Mouse (Mus musculus) liver, embryonic 14.5 days (tissue): ENCODE measurements around the gene Scarb1. TPM values are rescaled to one million over a fixed set of nuclear protein-coding genes. Genes with fewer than 3 reads are reported as not detected.

Experiments
- ATAC-seq: fragments of 200-750 bp; cut with Nextera tagmentation; 2 replicates; pipeline ENCODE4 v1.8.0; 2017; ENCODE audit warnings: moderate number of reproducible peaks, mild to moderate bottlenecking, moderate library complexity; ENCODE audit not compliant: insufficient read depth
- DNase-seq, 3 experiments: peaks; one replicate each; pipeline ENCODE4 v3.0.0-alpha.2; 2012 to 2013; ENCODE audit warnings: low read depth in 3 of 3, low spot score in 3 of 3
- H3K27ac ChIP-seq: fragments of 300-500 bp; sonication (generic); 2 replicates; pipeline ENCODE4 v1.5.1; 2014; ENCODE audit warnings: moderate library complexity, mild to moderate bottlenecking, control low read depth, inconsistent platforms
- H3K27me3 ChIP-seq: fragments of 300-500 bp; sonication (generic); 2 replicates; pipeline ENCODE4 v1.6.1; 2014; ENCODE audit warnings: mild to moderate bottlenecking, low read length, moderate library complexity; ENCODE audit not compliant: control insufficient read depth, insufficient read depth
- H3K36me3 ChIP-seq: fragments of 300-500 bp; sonication (generic); replicated peaks from 2 replicates; pipeline ENCODE4 v1.6.1; 2014; ENCODE audit warnings: low read depth; ENCODE audit not compliant: control insufficient read depth, insufficient read depth
- H3K4me1 ChIP-seq, 2 experiments: fragments of 200-500 bp in 1 of 2; fragments of 300-500 bp in 1 of 2; sonication (generic) in 1 of 2; replicated peaks; 2 replicates each; pipeline ENCODE4 v1.6.1; 2012 to 2014; ENCODE audit warnings: antibody characterized with exemption in 1 of 2, inconsistent platforms in 1 of 2, low read length in 1 of 2; ENCODE audit not compliant: control insufficient read depth in 2 of 2, insufficient read depth in 2 of 2
- H3K4me2 ChIP-seq: fragments of 300-500 bp; sonication (generic); 2 replicates; pipeline ENCODE4 v1.6.1; 2014; ENCODE audit warnings: low read depth, mild to moderate bottlenecking, control low read depth, moderate library complexity
- H3K4me3 ChIP-seq, 2 experiments: fragments of 200-500 bp in 1 of 2; fragments of 300-500 bp in 1 of 2; sonication (generic) in 1 of 2; 2 replicates each; pipeline ENCODE4 v1.5.1; 2012 to 2014; ENCODE audit warnings: low read depth in 2 of 2, low read length in 2 of 2, mild to moderate bottlenecking in 2 of 2, control low read depth in 1 of 2, inconsistent platforms in 1 of 2, moderate library complexity in 1 of 2; ENCODE audit not compliant: insufficient read depth in 1 of 2
- H3K9ac ChIP-seq: fragments of 300-500 bp; sonication (generic); replicated peaks from 2 replicates; pipeline ENCODE4 v1.6.1; 2014; ENCODE audit warnings: mild to moderate bottlenecking, control low read depth, moderate library complexity
- H3K9me3 ChIP-seq: fragments of 300-500 bp; sonication (generic); 2 replicates; pipeline ENCODE4 v1.6.1; 2016; ENCODE audit warnings: low read length, mixed read lengths; ENCODE audit not compliant: control insufficient read depth
- CTCF ChIP-seq: IDR thresholded peaks from 2 replicates; pipeline ENCODE4 v1.5.1; 2016; ENCODE audit warnings: antibody characterized with exemption, low read depth, control low read depth
- EP300 ChIP-seq: IDR thresholded peaks from 2 replicates; pipeline ENCODE4 v1.6.1; 2016; ENCODE audit warnings: antibody characterized with exemption, low read depth
- WGBS: fragments of 180-500 bp; shearing (Covaris S2); extraction: QIAGEN DNeasy Blood & Tissue Kit; methylation state at CpG from one replicate; pipeline ENCODE4 v1.1.7; 2014; ENCODE audit not compliant: insufficient replicate concordance; 5-methylcytosine and 5-hydroxymethylcytosine counted together
- polyA plus RNA-seq, 2 experiments: library from polyadenylated mRNA; depleted of rRNA in 1 of 2; stranded (reverse) in 1 of 2; unstranded in 1 of 2; fragments of >200 nt; fragmentation: Nextera tagmentation in 1 of 2; extraction: Ambion mirVana in 1 of 2; gene quantifications; 2 replicates each; pipeline versions ENCODE4 v1.2.1 to v1.2.3; 2012 to 2014

Gene Scarb1
- polyA plus RNA-seq, 2 experiments: 41.6 to 50.1 TPM

GRCm38 (mm10) chr5:125249187-125249586 lies 91.7 kb downstream of the Scarb1 start:
- TF ChIP-seq CTCF (no peak; the same call in 1 of the 2 replicates), EP300 (no peak)
- H3K27me3 ChIP-seq: peaks cover 9% of the 10 kb centered on the region
- no peaks in the 10 kb centered on the region for H3K36me3 ChIP-seq
- H3K4me2 ChIP-seq: no peak overlapping the region
- ATAC-seq: no peak
- H3K4me3 ChIP-seq: no peak overlapping the region
- no peak for DNase-seq
- H3K9ac ChIP-seq: no peak overlapping the region
- no peak overlapping the region for H3K27ac ChIP-seq
- no peaks in the 10 kb centered on the region; a peak in 1 of 4 replicates for H3K4me1 ChIP-seq
- WGBS: 29% methylated on average over 6 of the region's 6 CpGs
- no peaks in the 10 kb centered on the region for H3K9me3 ChIP-seq

GRCm38 (mm10) chr5:125246711-125247110 lies 94.2 kb downstream of the Scarb1 start:
- 43% methylated on average over 4 of the region's 4 CpGs for WGBS
- H3K36me3 ChIP-seq: no peaks in the 10 kb centered on the region
- no peaks in the 10 kb centered on the region for H3K9me3 ChIP-seq
- no peak for TF ChIP-seq EP300
- no peak for TF ChIP-seq CTCF
- DNase-seq (no peak), ATAC-seq (no peak)
- no peak overlapping the region for H3K4me2 ChIP-seq
- H3K27ac ChIP-seq: no peak overlapping the region
- peaks cover 9% of the 10 kb centered on the region for H3K27me3 ChIP-seq
- H3K4me3 ChIP-seq: no peak overlapping the region
- no peak overlapping the region for H3K9ac ChIP-seq
- H3K4me1 ChIP-seq: no peaks in the 10 kb centered on the region; a peak in 1 of 4 replicates

GRCm38 (mm10) chr5:125245534-125246151 lies 95.3 kb downstream of the Scarb1 start:
- H3K27ac ChIP-seq: no peak overlapping the region
- H3K36me3 ChIP-seq: no peaks in the 10 kb centered on the region
- H3K27me3 ChIP-seq: peaks cover 9% of the 10 kb centered on the region
- H3K4me1 ChIP-seq: no peaks in the 10 kb centered on the region; a peak in 1 of 4 replicates
- no peak for DNase-seq
- TF ChIP-seq EP300 (no peak), CTCF (no peak)
- H3K4me3 ChIP-seq: no peak overlapping the region
- no peak for ATAC-seq
- H3K4me2 ChIP-seq: 0 out of 2 replicates have a peak overlapping the region, but pooled peaks have one; percentile 11
- H3K9ac ChIP-seq: no peak overlapping the region
- no peaks in the 10 kb centered on the region for H3K9me3 ChIP-seq
- WGBS: 8% methylated on average over 27 of the region's 27 CpGs

- ATAC-seq: no peak
- no peaks in the 10 kb centered on the region; a peak in 1 of 4 replicates for H3K4me1 ChIP-seq
- H3K9me3 ChIP-seq: no peaks in the 10 kb centered on the region
- no peaks in the 10 kb centered on the region for H3K36me3 ChIP-seq
- H3K4me2 ChIP-seq: no peak overlapping the region
- H3K27ac ChIP-seq: no peak overlapping the region
- WGBS: 22% methylated on average over 13 of the region's 13 CpGs
- peaks cover 9% of the 10 kb centered on the region for H3K27me3 ChIP-seq
- H3K9ac ChIP-seq: no peak overlapping the region
- TF ChIP-seq EP300: no peak
- no peak overlapping the region for H3K4me3 ChIP-seq
- no peak for DNase-seq
These were observed 95.9 kb downstream of the Scarb1 start for GRCm38 (mm10) chr5:125244825-125245533.

- H3K27me3 ChIP-seq: peaks cover 9% of the 10 kb centered on the region
- no peak overlapping the region for H3K27ac ChIP-seq
- ATAC-seq: no peak
- H3K9me3 ChIP-seq: no peaks in the 10 kb centered on the region
- H3K9ac ChIP-seq: no peak overlapping the region
- H3K4me1 ChIP-seq: no peaks in the 10 kb centered on the region
- no peak for DNase-seq
- WGBS: 40% methylated on average over 6 of the region's 6 CpGs
- TF ChIP-seq CTCF (no peak), EP300 (no peak)
- H3K4me2 ChIP-seq: no peak overlapping the region
- H3K36me3 ChIP-seq: no peaks in the 10 kb centered on the region
- H3K4me3 ChIP-seq: no peak overlapping the region
These were observed 97.0 kb downstream of the Scarb1 start for GRCm38 (mm10) chr5:125243928-125244327.
